Mouse (Mus musculus): ENCODE results near the gene Ggcx. TPM values are rescaled to one million over a fixed set of nuclear protein-coding genes. Genes with fewer than 3 reads are reported as not detected.

The Ggcx gene
- polyA plus RNA-seq, 1 experiment from 2014 or later, result 27.5 TPM

DNA sequence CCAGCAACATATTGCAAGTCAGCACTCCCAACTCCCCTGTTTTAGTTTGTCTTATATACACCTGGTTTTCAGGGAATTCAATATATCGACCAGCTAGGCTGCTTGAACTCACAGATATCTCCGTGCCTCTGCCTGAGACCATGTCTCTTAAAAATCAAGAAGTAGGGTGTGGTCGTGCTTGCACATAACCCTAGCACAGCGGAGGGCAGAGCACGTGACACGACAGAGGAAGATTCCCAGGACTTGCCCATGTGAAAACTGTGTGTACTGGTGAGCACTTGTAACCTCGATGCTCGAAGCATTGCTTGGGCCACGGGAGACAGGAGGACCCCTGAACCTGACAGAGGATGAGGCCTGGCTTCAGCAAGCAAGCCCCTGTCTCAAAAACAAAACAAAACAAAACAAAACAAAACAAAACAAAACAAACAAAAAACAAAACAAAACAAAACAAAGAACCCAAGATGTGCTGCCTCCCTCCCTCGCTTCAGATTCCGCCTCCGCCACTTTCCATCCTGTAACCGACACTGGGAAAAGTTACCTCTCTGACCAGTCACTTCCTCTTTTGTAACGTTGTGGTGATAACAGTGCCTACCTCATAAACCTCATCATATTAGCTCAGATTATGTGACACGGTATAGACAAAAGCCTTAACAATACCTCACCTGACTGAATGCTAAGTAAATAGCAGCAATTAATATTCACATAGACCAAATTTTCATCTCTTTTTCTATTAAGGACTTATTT lies 39.1 kb upstream of the Ggcx start:
- Histone ChIP-seq H3K4me3 (replicated peaks) (peak overlapping the region; percentile 22; the same call in 1 of the 2 replicates), H3K4me1 (replicated peaks) (peaks cover 95% of the 10 kb centered on the region), H3K4me2 (peak overlapping the region; percentile 59), H3K9ac (no peak overlapping the region), H3K27me3 (no peaks in the 10 kb centered on the region), H3K27ac (replicated peaks) (0 out of 2 replicates have a peak overlapping the region, but pooled peaks have one; percentile 60), H3K9me3 (replicated peaks) (no peaks in the 10 kb centered on the region), H3K36me3 (replicated peaks) (no peaks in the 10 kb centered on the region)
- WGBS (ENCODE audit: insufficient replicate concordance), result 24% methylated on average over 15 of the region's 15 CpGs
- ATAC-seq (ENCODE audit: insufficient read depth), result peak; percentile 67

DNA sequence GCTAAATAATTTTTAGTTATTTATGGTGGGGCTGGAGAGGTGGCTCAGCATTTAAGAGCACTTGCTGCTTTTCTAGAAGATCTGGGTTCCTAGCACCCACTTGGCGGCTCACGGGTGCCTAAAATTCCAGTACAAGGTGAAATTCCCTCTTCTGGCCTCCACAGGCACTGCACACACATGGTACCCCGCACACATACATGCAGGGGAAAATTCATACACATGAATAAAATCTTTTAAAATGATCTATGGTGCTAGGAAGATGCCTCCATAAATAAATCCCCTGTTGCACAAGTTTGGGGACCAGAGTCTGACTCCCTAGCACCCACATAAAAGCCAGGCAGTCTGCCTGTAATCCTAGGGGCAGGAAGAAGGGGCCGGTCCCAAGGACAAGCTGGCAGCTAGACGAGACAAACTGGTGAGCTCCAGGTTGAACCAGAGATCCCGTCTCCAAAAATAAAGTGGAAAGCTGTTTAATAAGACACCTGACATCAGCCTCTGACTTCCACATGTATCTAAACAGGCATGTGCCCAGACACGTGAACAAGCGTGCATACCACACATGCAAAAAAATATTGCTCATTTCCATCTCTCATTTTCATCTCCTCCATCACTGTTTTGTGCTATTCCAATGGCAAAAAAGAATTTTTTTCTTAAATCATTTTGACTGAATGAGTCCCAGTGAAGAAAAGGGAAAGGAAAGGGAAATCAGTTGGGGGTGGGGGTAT lies 35.4 kb upstream of the Ggcx start:
- no peak for ATAC-seq (ENCODE audit: insufficient read depth)
- peak overlapping the region; percentile 73 for H3K4me2 ChIP-seq
- H3K36me3 ChIP-seq (replicated peaks), result no peaks in the 10 kb centered on the region
- H3K4me1 ChIP-seq (replicated peaks), result peaks cover 90% of the 10 kb centered on the region
- H3K27me3 ChIP-seq, result no peaks in the 10 kb centered on the region
- peak overlapping the region; percentile 92; the same call in 1 of the 2 replicates for H3K27ac ChIP-seq (replicated peaks)
- H3K9me3 ChIP-seq (replicated peaks), result no peaks in the 10 kb centered on the region
- H3K9ac ChIP-seq, result peak overlapping the region; percentile 86
- WGBS (ENCODE audit: insufficient replicate concordance), result 50% methylated on average over 8 of the region's 8 CpGs
- H3K4me3 ChIP-seq (replicated peaks), result peak overlapping the region; percentile 77

DNA sequence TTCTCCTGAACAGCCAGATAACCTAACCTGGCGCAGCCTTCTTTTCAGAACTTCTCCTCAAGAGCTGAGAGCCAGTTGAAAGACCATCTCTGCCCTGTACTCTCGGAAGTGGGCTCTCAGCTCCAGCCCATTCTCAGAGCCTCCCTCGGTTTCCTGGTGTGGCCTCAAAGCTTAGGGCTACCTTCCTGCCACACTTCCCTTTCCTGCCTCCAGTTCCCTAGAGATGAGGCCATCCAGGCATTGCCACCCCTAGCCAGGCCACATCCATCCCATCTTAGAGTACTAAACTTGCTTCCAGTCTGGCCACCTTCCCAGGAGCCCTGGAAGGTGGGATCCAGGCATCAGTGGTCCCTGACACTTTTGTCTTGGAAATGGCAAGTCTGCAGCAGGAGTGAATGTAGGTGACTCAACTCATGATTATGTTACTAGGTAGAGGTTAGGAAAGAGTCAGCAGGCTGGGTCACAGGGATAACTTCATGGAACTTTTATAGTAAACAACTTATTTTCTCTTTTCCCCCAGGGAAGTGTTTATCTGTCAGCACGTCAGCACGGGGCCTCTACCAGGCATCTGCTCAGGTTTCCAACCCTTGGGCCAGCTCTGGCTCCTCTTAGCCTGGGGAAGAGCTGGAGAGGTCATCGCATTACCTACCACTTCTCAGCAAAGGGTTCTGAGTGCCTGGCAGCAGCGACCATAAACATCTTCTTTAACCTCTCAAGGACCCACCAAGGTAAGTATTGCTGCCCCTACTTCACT lies 34.6 kb upstream of the Ggcx start:
- Histone ChIP-seq H3K27me3 (no peaks in the 10 kb centered on the region), H3K4me2 (peak overlapping the region; percentile 73), H3K36me3 (replicated peaks) (peaks cover 3% of the 10 kb centered on the region), H3K27ac (replicated peaks) (peak overlapping the region; percentile 92), H3K4me3 (replicated peaks) (peak overlapping the region; percentile 77), H3K4me1 (replicated peaks) (peaks cover 90% of the 10 kb centered on the region), H3K9me3 (replicated peaks) (no peaks in the 10 kb centered on the region), H3K9ac (peak overlapping the region; percentile 86)
- WGBS (ENCODE audit: insufficient replicate concordance), result 11% methylated on average over 7 of the region's 7 CpGs
- peak; percentile 33 for ATAC-seq (ENCODE audit: insufficient read depth)

DNA sequence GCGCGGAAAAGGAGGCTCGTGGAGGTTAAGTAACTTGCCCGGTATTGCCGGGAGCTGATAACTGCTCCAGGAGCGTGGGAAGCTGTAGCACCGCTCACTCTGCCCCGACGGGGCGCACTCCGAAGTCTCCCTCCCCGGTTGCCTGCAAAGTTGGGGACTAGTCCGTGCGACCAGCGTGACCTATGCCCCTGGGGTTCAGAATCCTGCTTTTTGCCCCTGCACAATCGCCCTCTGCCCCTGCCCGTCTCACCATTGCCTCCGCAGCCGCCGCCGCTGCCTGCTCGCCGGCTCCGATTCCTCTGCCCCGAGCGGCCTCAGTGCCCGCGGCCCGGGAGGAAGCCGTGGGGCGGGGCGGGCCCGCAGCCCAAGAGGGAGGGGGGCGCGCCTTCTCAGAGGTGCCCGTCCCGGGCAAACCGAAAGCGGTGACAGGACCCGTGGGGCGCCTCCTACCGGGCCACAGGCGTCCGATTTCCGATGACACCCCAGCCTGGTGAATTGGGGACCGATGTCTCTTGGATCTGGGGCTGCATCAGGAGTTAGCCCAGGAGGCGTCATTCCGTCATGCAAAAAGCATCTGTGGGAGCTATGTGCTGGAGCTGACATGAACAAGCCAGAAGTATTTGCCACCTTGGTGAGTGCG lies 33.9 kb upstream of the Ggcx start, which contains the start of gene Vamp5:
Gene Vamp5 (minus strand): TSS at position 338 of the 640 bp plus-strand sequence.
- Histone ChIP-seq H3K9me3 (replicated peaks) (no peaks in the 10 kb centered on the region), H3K4me3 (replicated peaks) (peak within 1 kb of the TSS; percentile 77), H3K27me3 (no peaks in the 10 kb centered on the region), H3K9ac (peak within 1 kb of the TSS; percentile 86), H3K4me2 (peak within 1 kb of the TSS; percentile 73), H3K4me1 (replicated peaks) (peaks cover 90% of the 10 kb centered on the region), H3K36me3 (replicated peaks) (peaks cover 10% of the 10 kb centered on the region), H3K27ac (replicated peaks) (peak within 1 kb of the TSS; percentile 92)
- ATAC-seq (ENCODE audit: insufficient read depth), result peak; percentile 85
- WGBS (ENCODE audit: insufficient replicate concordance), result under 1% methylated on average over 49 of the region's 49 CpGs

DNA sequence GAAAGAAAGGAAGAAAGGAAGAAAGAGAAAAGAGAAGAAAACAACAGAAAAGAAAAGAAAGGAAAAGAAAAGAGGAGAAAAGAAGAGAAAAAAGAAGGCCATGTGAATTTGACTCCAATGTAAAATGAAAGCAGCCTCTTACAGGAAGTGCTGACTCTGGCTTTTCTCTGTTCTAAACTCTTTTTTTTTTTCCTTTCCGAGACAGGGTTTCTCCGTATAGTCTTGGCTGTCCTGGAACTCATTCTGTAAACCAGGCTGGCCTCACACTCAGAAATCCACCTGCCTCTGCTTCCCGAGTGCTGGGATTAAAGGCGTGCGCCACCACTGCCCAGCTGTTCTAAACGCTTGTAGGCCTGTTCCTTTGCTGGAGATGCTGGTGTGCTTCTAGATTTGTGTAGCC lies 31.6 kb upstream of the Ggcx start:
- Histone ChIP-seq H3K4me2 (no peak overlapping the region), H3K4me3 (replicated peaks) (no peak overlapping the region), H3K9me3 (replicated peaks) (no peaks in the 10 kb centered on the region), H3K27me3 (no peaks in the 10 kb centered on the region), H3K27ac (replicated peaks) (peak overlapping the region; percentile 91), H3K36me3 (replicated peaks) (peaks cover 29% of the 10 kb centered on the region), H3K4me1 (replicated peaks) (peaks cover 89% of the 10 kb centered on the region), H3K9ac (peak overlapping the region; percentile 35; the same call in 1 of the 2 replicates)
- no peak for ATAC-seq (ENCODE audit: insufficient read depth)
- 63% methylated on average over 6 of the region's 6 CpGs for WGBS (ENCODE audit: insufficient replicate concordance)

DNA sequence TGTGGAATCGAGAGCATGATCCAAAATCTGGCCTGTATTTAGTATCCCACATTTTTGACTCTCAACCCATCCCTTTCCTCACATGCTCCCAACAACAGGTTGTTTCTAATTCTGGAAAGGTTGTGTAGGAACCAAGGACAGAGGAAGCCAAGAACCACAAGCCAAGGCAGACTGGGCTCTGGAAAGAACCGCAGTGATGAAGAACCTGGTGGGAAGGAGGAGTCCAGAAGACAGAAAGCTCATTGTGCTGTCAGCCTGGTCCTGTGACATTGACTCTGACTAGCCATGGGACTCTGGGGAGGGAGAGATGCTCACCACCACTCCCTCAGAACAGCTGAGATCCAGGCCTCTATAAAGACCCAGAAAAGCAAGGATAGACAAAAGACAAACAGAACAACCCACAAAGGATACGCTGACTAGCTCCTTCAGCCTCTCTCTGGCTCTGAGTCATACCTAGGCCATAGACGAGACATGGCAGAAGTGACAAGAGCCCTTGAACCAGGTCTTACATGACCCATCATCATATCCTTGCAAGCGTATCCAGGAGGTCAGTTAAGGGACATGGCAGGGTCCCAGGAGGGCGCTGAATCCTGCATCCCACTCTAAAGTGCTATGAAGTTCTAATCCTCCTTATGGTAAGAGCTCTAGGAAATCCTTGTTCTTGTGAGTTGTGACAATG lies 30.8 kb upstream of the Ggcx start:
- Histone ChIP-seq H3K36me3 (replicated peaks) (peaks cover 36% of the 10 kb centered on the region), H3K4me3 (replicated peaks) (peak overlapping the region; percentile 9; the same call in 1 of the 2 replicates), H3K27me3 (no peaks in the 10 kb centered on the region), H3K9ac (peak overlapping the region; percentile 35), H3K4me1 (replicated peaks) (peaks cover 90% of the 10 kb centered on the region), H3K9me3 (replicated peaks) (no peaks in the 10 kb centered on the region), H3K4me2 (peak overlapping the region; percentile 51), H3K27ac (replicated peaks) (peak overlapping the region; percentile 91)
- 54% methylated on average over 6 of the region's 6 CpGs for WGBS (ENCODE audit: insufficient replicate concordance)
- ATAC-seq (ENCODE audit: insufficient read depth), result no peak

DNA sequence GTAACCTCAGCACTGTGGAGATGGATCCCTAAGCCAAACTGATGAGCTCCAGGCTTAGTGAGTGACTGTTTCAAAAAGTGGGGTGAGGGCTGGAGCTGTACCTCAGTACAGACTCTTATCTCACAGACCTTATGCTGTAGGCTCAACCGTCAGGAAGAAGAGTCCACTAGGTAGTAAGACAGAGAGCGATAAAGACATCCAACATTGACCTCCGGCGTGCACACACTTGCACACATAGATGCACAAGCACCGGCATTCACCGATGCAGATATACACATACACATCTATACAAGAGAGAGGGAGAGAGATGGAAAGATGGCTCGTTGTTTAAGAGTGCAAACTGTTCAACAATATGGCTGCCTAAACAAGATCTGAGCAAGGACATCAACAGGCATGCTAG lies 30.2 kb upstream of the Ggcx start:
- peak overlapping the region; percentile 51 for H3K4me2 ChIP-seq
- 22% methylated on average over 7 of the region's 7 CpGs for WGBS (ENCODE audit: insufficient replicate concordance)
- peaks cover 43% of the 10 kb centered on the region for H3K36me3 ChIP-seq (replicated peaks)
- peak overlapping the region; percentile 9; the same call in 1 of the 2 replicates for H3K4me3 ChIP-seq (replicated peaks)
- peak overlapping the region; percentile 91 for H3K27ac ChIP-seq (replicated peaks)
- H3K4me1 ChIP-seq (replicated peaks), result peaks cover 90% of the 10 kb centered on the region
- H3K9me3 ChIP-seq (replicated peaks), result no peaks in the 10 kb centered on the region
- ATAC-seq (ENCODE audit: insufficient read depth), result peak; percentile 81
- H3K27me3 ChIP-seq, result no peaks in the 10 kb centered on the region
- H3K9ac ChIP-seq, result peak overlapping the region; percentile 35; the same call in 1 of the 2 replicates

DNA sequence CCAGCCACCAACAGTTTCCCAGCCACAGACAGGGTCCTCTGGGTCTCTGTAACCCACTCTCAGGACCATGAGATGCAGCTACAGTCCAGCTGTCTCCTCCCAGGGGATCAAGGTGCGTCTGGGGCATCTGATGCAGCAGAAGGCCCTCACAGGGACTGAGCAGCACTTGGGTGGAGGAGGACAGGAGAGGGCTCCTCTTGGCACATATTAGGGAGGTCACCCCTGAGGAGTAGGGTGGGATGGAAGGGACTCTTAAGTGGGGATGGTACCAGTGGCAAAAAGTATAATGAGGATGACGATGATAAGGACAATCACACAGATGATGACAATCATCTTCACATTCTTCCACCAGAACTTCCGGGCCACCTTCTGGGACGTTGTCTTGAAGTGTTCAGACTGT lies 28.9 kb upstream of the Ggcx start:
- no peak for ATAC-seq (ENCODE audit: insufficient read depth)
- Histone ChIP-seq H3K4me2 (no peak overlapping the region), H3K36me3 (replicated peaks) (peaks cover 44% of the 10 kb centered on the region), H3K27me3 (no peaks in the 10 kb centered on the region), H3K27ac (replicated peaks) (peak overlapping the region; percentile 91), H3K4me1 (replicated peaks) (peaks cover 84% of the 10 kb centered on the region), H3K4me3 (replicated peaks) (no peak overlapping the region), H3K9ac (no peak overlapping the region), H3K9me3 (replicated peaks) (no peaks in the 10 kb centered on the region)
- 24% methylated on average over 4 of the region's 4 CpGs for WGBS (ENCODE audit: insufficient replicate concordance)

DNA sequence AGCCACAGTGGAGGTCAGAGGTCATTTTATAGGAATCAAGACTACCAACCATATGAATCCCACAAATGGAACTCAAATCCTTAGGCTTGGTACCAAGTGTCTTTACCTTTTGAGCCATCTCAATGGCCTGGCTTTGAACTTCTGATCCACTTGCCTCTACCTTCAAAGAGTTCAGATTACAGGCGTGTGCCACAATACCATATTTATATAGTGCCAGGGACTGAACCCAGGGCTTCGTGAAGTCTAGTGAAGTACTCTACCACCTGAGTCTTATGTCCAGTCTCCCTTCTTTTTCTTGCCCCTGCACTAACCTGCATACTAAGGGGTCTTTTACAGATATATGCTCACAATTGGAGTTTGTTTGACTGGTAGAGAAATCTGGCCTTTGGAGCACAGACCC lies 27.5 kb upstream of the Ggcx start:
- H3K27ac ChIP-seq (replicated peaks), result peak overlapping the region; percentile 91
- WGBS (ENCODE audit: insufficient replicate concordance), result 85% methylated on average over 2 of the region's 2 CpGs
- H3K27me3 ChIP-seq, result no peaks in the 10 kb centered on the region
- H3K4me1 ChIP-seq (replicated peaks), result peaks cover 81% of the 10 kb centered on the region
- ATAC-seq (ENCODE audit: insufficient read depth), result no peak
- peaks cover 44% of the 10 kb centered on the region for H3K36me3 ChIP-seq (replicated peaks)
- no peak overlapping the region for H3K4me3 ChIP-seq (replicated peaks)
- no peaks in the 10 kb centered on the region for H3K9me3 ChIP-seq (replicated peaks)
- no peak overlapping the region for H3K4me2 ChIP-seq
- no peak overlapping the region for H3K9ac ChIP-seq

DNA sequence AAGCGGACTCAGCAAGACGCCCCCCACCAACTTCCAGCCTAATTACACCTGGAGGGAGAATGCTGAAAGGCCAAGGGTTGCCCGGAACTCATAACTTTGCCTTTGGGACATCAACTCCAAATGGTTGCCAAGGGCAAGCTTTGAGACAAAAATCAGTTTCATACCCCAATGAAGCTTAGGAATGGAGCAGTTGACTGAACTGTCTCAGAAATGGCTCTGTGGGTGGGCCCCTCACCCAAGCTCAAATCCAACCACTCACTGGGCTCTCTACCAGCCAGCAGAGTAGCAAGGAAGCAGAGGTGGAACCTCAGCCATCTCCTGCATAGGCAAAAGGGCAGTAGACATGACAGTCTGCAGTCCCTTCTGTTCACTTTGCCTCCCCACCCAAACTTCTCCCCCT lies 26.3 kb upstream of the Ggcx start:
- Histone ChIP-seq H3K9ac (peak overlapping the region; percentile 92), H3K4me1 (replicated peaks) (peaks cover 78% of the 10 kb centered on the region), H3K27ac (replicated peaks) (peak overlapping the region; percentile 100), H3K4me3 (replicated peaks) (peak overlapping the region; percentile 79), H3K27me3 (no peaks in the 10 kb centered on the region), H3K4me2 (peak overlapping the region; percentile 84), H3K9me3 (replicated peaks) (no peaks in the 10 kb centered on the region), H3K36me3 (replicated peaks) (peaks cover 51% of the 10 kb centered on the region)
- WGBS (ENCODE audit: insufficient replicate concordance), result 61% methylated on average over 3 of the region's 3 CpGs
- ATAC-seq (ENCODE audit: insufficient read depth), result no peak
